Mouse (Mus musculus): Measurements from ENCODE around the gene Tmem176a. TPM values are rescaled to one million over a fixed set of nuclear protein-coding genes. Genes with fewer than 3 reads are reported as not detected.

The Tmem176a gene
- total RNA-seq (2023) = 1 to 10 TPM; 3.5 to 8.8 TPM

GRCm38 (mm10) chr6:48840371-48840969 is at the start of gene Tmem176a:
TSS of gene Tmem176a (plus strand) at chr6:48840919.

GRCm38 (mm10) chr6:48840973-48841625 is 380 bp downstream of the Tmem176a start, which contains the start of gene Tmem176b:
TSS of gene Tmem176b (minus strand) at chr6:48841496.

DNA sequence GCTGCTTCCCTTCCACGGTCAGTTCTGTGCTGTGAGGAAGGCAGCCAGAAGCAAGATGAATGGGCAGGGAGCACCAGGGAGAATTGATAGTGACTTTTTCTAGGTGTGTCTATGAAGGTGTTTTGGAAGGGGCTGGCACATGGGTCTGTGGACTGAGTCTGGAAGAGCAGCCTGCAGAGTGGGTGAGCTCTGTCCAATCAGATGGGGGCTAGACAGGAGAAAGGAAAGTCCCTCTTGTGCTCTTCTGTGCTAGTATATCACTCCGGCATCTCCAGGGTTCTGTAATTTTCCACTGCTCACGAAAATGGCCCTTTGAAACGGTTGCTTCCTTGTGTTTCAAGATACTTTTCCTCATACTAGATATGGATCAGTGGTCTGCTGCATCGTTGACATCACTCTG is 31.9 kb downstream of the Tmem176a start, which contains the start of gene Aoc1:
TSS of gene Aoc1 (plus strand) at position 301 of the 400 bp plus-strand sequence.

Other genes with a start within 250 kb of the Tmem176a start
- 1 to 10 TPM; 2.0 to 2.4 TPM for gene Repin1, start 247.0 kb upstream of the Tmem176a start, total RNA-seq (2023)
- gene Gm44965, start 247.0 kb upstream of the Tmem176a start, total RNA-seq (2023) = 1 to 10 TPM in 1 of 2 experiments, not detected in 1; 2.6 TPM
- gene Zfp775, start 238.9 kb upstream of the Tmem176a start, total RNA-seq (2023) = 1 to 10 TPM; 4.7 to 5.6 TPM
- gene AI854703, start 214.2 kb upstream of the Tmem176a start, total RNA-seq (2023) = 1 to 10 TPM in 1 of 2 experiments, under 1 TPM in 1; 0.92 to 1.3 TPM
- gene Gimap8, start 193.7 kb upstream of the Tmem176a start, total RNA-seq (2023) = 100 to 1,000 TPM; 131 to 163 TPM
- gene Gimap9, start 164.8 kb upstream of the Tmem176a start, total RNA-seq (2023) = 100 to 1,000 TPM; 123 to 132 TPM
- gene Gimap4, start 156.4 kb upstream of the Tmem176a start, total RNA-seq (2023) = 100 to 1,000 TPM; 291 to 421 TPM
- gene Gimap6, start 132.7 kb upstream of the Tmem176a start, total RNA-seq (2023) = 1,000 to 10,000 TPM; 1,277 to 1,347 TPM
- gene Gm28053, start 122.3 kb upstream of the Tmem176a start, total RNA-seq (2023) = 10 to 100 TPM; 10.8 to 18.8 TPM
- gene Gimap7, start 122.3 kb upstream of the Tmem176a start, total RNA-seq (2023) = 10 to 100 TPM; 40.2 to 63.2 TPM
- 100 to 1,000 TPM; 142 to 153 TPM for gene Gimap1, start 101.9 kb upstream of the Tmem176a start, total RNA-seq (2023)
- gene Gimap5, start 94.7 kb upstream of the Tmem176a start, total RNA-seq (2023) = 100 to 1,000 TPM; 137 to 160 TPM
- 100 to 1,000 TPM; 434 to 577 TPM for gene Gimap3, start 70.1 kb upstream of the Tmem176a start, total RNA-seq (2023)
- gene Tmem176b, start 577 bp downstream of the Tmem176a start, total RNA-seq (2023) = 10 to 100 TPM in 1 of 2 experiments, 1 to 10 TPM in 1; 8.7 to 10.5 TPM
- gene Aoc1, start 32.0 kb downstream of the Tmem176a start, total RNA-seq (2023) = not detected
- gene 1600015I10Rik, start 89.0 kb downstream of the Tmem176a start, total RNA-seq (2023) = not detected
- not detected for gene Doxl2, start 134.0 kb downstream of the Tmem176a start, total RNA-seq (2023)
- not detected for gene Svs1, start 145.9 kb downstream of the Tmem176a start, total RNA-seq (2023)
- gene Gpnmb, start 195.6 kb downstream of the Tmem176a start, total RNA-seq (2023) = 1 to 10 TPM; 1.7 to 1.8 TPM
- gene Malsu1, start 232.9 kb downstream of the Tmem176a start, total RNA-seq (2023) = 10 to 100 TPM; 46.0 to 51.9 TPM